8 mouse cellular contexts compared by ENCODE assay signal in genomic region chr2:27885456-27886147, GRCm38 (mm10). TPM values are rescaled to one million over a fixed set of nuclear protein-coding genes. Genes with fewer than 3 reads are reported as not detected.
DNase-seq lines count a peak whose midpoint lies in the region; ATAC-seq lines count a peak whose summit lies in the region.

No protein-coding gene starts in this region.

- H3K4me2 ChIP-seq in heart, embryonic 11.5 days = peak overlapping the region; percentile 78
- H3K4me2 ChIP-seq in heart, embryonic 12.5 days = peak overlapping the region; percentile 99
- peak overlapping the region; percentile 79 for H3K4me2 ChIP-seq in limb, embryonic 11.5 days (ENCODE audit: low read depth, severe bottlenecking)
- H3K4me2 ChIP-seq in midbrain, embryonic 16.5 days (ENCODE audit: low read length) = peak overlapping the region; percentile 99

- no peaks in the 10 kb centered on the region for H3K9me3 ChIP-seq in heart, embryonic 11.5 days (replicated peaks; ENCODE audit: control insufficient read depth, low read length)
- no peaks in the 10 kb centered on the region for H3K9me3 ChIP-seq in heart, embryonic 12.5 days (replicated peaks)
- H3K9me3 ChIP-seq in limb, embryonic 11.5 days (ENCODE audit: control insufficient read depth, low read length) = no peaks in the 10 kb centered on the region
- no peaks in the 10 kb centered on the region for H3K9me3 ChIP-seq in midbrain, embryonic 16.5 days (replicated peaks; ENCODE audit: control insufficient read depth, low read length, poor library complexity, severe bottlenecking)

- peak overlapping the region; percentile 80 for H3K9ac ChIP-seq in heart, embryonic 11.5 days (ENCODE audit: low read depth, low read length)
- peak overlapping the region; percentile 89 for H3K9ac ChIP-seq in heart, embryonic 12.5 days
- H3K9ac ChIP-seq in limb, embryonic 11.5 days (ENCODE audit: low read length) = peak overlapping the region; percentile 82
- peak overlapping the region; percentile 68; the same call in 1 of the 2 replicates for H3K9ac ChIP-seq in midbrain, embryonic 16.5 days (ENCODE audit: low read depth, low read length)

- no peaks in the 10 kb centered on the region for H3K36me3 ChIP-seq in heart, embryonic 11.5 days (ENCODE audit: control insufficient read depth, insufficient read depth, low read length)
- no peaks in the 10 kb centered on the region for H3K36me3 ChIP-seq in heart, embryonic 12.5 days
- no peaks in the 10 kb centered on the region for H3K36me3 ChIP-seq in limb, embryonic 11.5 days (ENCODE audit: control insufficient read depth, insufficient read depth, low read length)
- no peaks in the 10 kb centered on the region for H3K36me3 ChIP-seq in midbrain, embryonic 16.5 days (ENCODE audit: control insufficient read depth, insufficient read depth, low read length)

- peak overlapping the region; percentile 74 for H3K27ac ChIP-seq in heart, embryonic 11.5 days (ENCODE audit: low read depth, low read length)
- peak overlapping the region; percentile 85 for H3K27ac ChIP-seq in heart, embryonic 12.5 days (ENCODE audit: poor library complexity, severe bottlenecking)
- peak overlapping the region; percentile 74 for H3K27ac ChIP-seq in limb, embryonic 11.5 days (replicated peaks; ENCODE audit: low read depth, low read length)
- H3K27ac ChIP-seq in midbrain, embryonic 16.5 days (ENCODE audit: low read length) = no peak overlapping the region

- intact Hi-C loops in heart, postnatal 36 days (cut with DNase I) = loop anchor here (5.0 kb wide), 1 partner anchor 333 kb away; no protein-coding TSS in a partner anchor

- peak overlapping the region; percentile 50 for H3K4me3 ChIP-seq in heart, embryonic 11.5 days (ENCODE audit: low read depth, low read length)
- H3K4me3 ChIP-seq in heart, embryonic 12.5 days = peak overlapping the region; percentile 85
- H3K4me3 ChIP-seq in limb, embryonic 11.5 days (ENCODE audit: low read depth, low read length) = peak overlapping the region; percentile 70
- H3K4me3 ChIP-seq in midbrain, embryonic 16.5 days (ENCODE audit: low read depth, low read length) = peak overlapping the region; percentile 55

- 15% methylated on average over 12 of the region's 12 CpGs for whole genome bisulfite sequencing in heart, embryonic 11.5 days (ENCODE audit: insufficient replicate concordance)
- 11% methylated on average over 12 of the region's 12 CpGs for WGBS in heart, embryonic 12.5 days
- WGBS in limb, embryonic 11.5 days = 17% methylated on average over 12 of the region's 12 CpGs
- WGBS in midbrain, embryonic 16.5 days = 3% methylated on average over 12 of the region's 12 CpGs

- peaks cover 36% of the 10 kb centered on the region for H3K4me1 ChIP-seq in heart, embryonic 11.5 days (ENCODE audit: control insufficient read depth, insufficient read depth, low read length)
- H3K4me1 ChIP-seq in heart, embryonic 12.5 days (replicated peaks) = peaks cover 57% of the 10 kb centered on the region
- H3K4me1 ChIP-seq in limb, embryonic 11.5 days (ENCODE audit: control insufficient read depth, insufficient read depth, low read length) = peaks cover 31% of the 10 kb centered on the region
- peaks cover 9% of the 10 kb centered on the region; the same call in 1 of the 2 replicates for H3K4me1 ChIP-seq in midbrain, embryonic 16.5 days (ENCODE audit: control insufficient read depth, insufficient read depth, low read length)

- DNase-seq in heart, postnatal 36 days = no peak
- DNase-seq in ZHBTc4 (ENCODE audit: low read depth, low spot score) = peak; percentile 69
- no peak for DNase-seq in limb, embryonic 11.5 days (ENCODE audit: low spot score)
- no peak for DNase-seq in Muller cell, postnatal 12 days (ENCODE audit: inconsistent ontology term)
- no peak for DNase-seq in spleen, postnatal 14 days (ENCODE audit: low spot score in 2 of 2)

- ATAC-seq in heart, embryonic 11.5 days (replicated peaks; ENCODE audit: insufficient number of reproducible peaks, low FRiP score, low TSS enrichment) = peak; percentile 67
- ATAC-seq in heart, embryonic 12.5 days (ENCODE audit: insufficient number of reproducible peaks, low FRiP score) = peak; percentile 77
- peak; percentile 67 for ATAC-seq in limb, embryonic 11.5 days (ENCODE audit: insufficient number of reproducible peaks, low FRiP score, low TSS enrichment, low read depth)
- peak; percentile 69 for ATAC-seq in midbrain, embryonic 16.5 days

- no peaks in the 10 kb centered on the region; the same call in 1 of the 2 replicates for H3K27me3 ChIP-seq in heart, embryonic 11.5 days (ENCODE audit: control insufficient read depth, insufficient read depth, low read length)
- no peaks in the 10 kb centered on the region; the same call in 1 of the 2 replicates for H3K27me3 ChIP-seq in heart, embryonic 12.5 days (replicated peaks)
- H3K27me3 ChIP-seq in limb, embryonic 11.5 days (ENCODE audit: control insufficient read depth, insufficient read depth, low read length) = no peaks in the 10 kb centered on the region
- H3K27me3 ChIP-seq in midbrain, embryonic 16.5 days (ENCODE audit: control insufficient read depth, insufficient read depth, low read depth, low read length) = peaks cover 16% of the 10 kb centered on the region; the same call in 1 of the 2 replicates

RNA-seq across cellular contexts. Expression of gene Col5a1, which starts 0.6 kb away (rescaled TPM):
- 38.7 and 38.8 TPM in 2 replicates for polyA plus RNA-seq in heart, embryonic 11.5 days (2014; fragmentation: Nextera tagmentation; extraction: Ambion mirVana)
- 10 to 100 TPM; 35.8 to 42.4 TPM for total RNA-seq in heart, postnatal 36 days (2021)
- polyA plus RNA-seq in heart, embryonic 12.5 days (2016; fragmentation: Nextera tagmentation; extraction: Ambion mirVana) = 53.3 and 54.7 TPM in 2 replicates
- 28.3 and 28.5 TPM in 2 replicates for polyA plus RNA-seq in limb, embryonic 11.5 days (2014; fragmentation: Nextera tagmentation; extraction: Ambion mirVana)
- 5.9 and 6.4 TPM in 2 replicates for polyA plus RNA-seq in midbrain, embryonic 16.5 days (2015; fragmentation: Nextera tagmentation; extraction: Ambion mirVana)
